Mouse (Mus musculus): ENCODE results near the gene Rps6kl1.

DNA sequence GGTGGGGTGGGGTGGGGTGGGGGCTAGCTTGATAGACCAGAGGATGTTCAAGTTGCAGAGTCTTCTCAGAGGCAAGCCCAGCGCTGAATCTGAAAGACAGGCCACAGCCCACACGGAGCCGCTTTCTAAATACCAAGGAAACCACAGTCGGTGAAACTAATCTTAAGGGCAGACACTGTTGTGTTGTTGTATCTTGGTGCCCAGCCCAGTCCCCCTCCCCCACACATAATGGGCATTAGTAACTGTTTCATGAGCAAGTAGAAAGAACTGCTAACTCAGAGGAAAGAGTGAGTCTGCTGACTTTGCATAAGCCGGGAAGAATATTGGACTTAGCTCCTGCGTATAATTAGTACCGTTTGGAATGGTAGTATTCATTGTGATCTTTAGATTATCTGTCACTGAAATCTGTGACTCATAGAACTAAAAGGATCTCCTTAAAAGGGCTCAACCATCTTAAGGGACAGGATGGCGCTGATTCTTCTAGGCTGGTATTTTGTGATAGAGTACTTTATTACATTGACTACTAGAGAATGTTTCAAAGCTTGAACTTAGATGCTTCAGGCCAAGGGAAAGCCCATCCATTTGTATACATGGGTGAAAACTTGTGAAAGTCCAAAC, 24.0 kb downstream of the Rps6kl1 start:
- TF ChIP-seq TAL1 (IDR thresholded peaks at IDR 0.05; ENCODE audit: low read length) = no peak
- no peak for TF ChIP-seq SIN3A (IDR thresholded peaks at IDR 0.05; ENCODE audit: low read length)
- no peak for TF ChIP-seq MEF2A (IDR thresholded peaks at IDR 0.05; ENCODE audit: extremely low read depth, insufficient replicate concordance, low read depth, low read length, poor library complexity, severe bottlenecking)
- TF ChIP-seq ZC3H11A (IDR thresholded peaks at IDR 0.05; ENCODE audit: low read depth, low read length) = no peak
- no peak for TF ChIP-seq CTCF (IDR thresholded peaks at IDR 0.05 in 2 of 3, conservative IDR thresholded peaks at IDR 0.05 in 1 of 3; ENCODE audit: control insufficient read depth in 1 of 3, insufficient read depth in 1 of 3, low read depth in 2 of 3, low read length in 3 of 3, poor library complexity in 1 of 3, severe bottlenecking in 1 of 3)
- no peak for TF ChIP-seq POLR2A (IDR thresholded peaks at IDR 0.05; ENCODE audit: control insufficient read depth in 1 of 2, insufficient read depth in 1 of 2, low read depth in 1 of 2, low read length in 2 of 2, poor library complexity in 1 of 2)
- TF ChIP-seq ZMIZ1 (IDR thresholded peaks at IDR 0.05; ENCODE audit: low read depth, low read length) = no peak

Data from MEL (cell line).